Mouse (Mus musculus) lung, adult 2 months (tissue): ENCODE data around the gene Emc8.

Experiments
- CTCF ChIP-seq: fragments of 200-500 bp; IDR thresholded peaks from 2 replicates; pipeline ENCODE4 v1.5.1; 2011; ENCODE audit warnings: mild to moderate bottlenecking, low read length, control low read depth; ENCODE audit not compliant: insufficient read depth
- POLR2A ChIP-seq: fragments of 200-500 bp; IDR thresholded peaks from 2 replicates; pipeline ENCODE4 v1.6.1; 2011; ENCODE audit warnings: low read depth, mild to moderate bottlenecking, control low read depth, low read length, borderline replicate concordance; ENCODE audit errors: extremely low read depth

- TF ChIP-seq CTCF (no peak), POLR2A (no peak)
Measured at GRCm38 (mm10) chr8:120619235-120620180, 48.9 kb downstream of the Emc8 start.
